Mouse (Mus musculus) kidney, adult 2 months (tissue): ENCODE measurements around the gene Rad9a.
A peak's percentile ranks its signal among the peaks of the same experiment; 100 is the strongest.

Experiments used
- CTCF ChIP-seq: fragments of 200-500 bp; conservative IDR thresholded peaks from 2 replicates; pipeline ENCODE4 v1.5.1; 2011; ENCODE audit warnings: low read depth, mild to moderate bottlenecking, control low read depth, low read length, moderate library complexity, mixed read lengths; ENCODE audit not compliant: insufficient read depth, insufficient read length
- POLR2A ChIP-seq: fragments of 200-500 bp; IDR thresholded peaks from one replicate; pipeline ENCODE4 v1.6.1; 2011; ENCODE audit warnings: low read depth, low read length, control low read depth

DNA sequence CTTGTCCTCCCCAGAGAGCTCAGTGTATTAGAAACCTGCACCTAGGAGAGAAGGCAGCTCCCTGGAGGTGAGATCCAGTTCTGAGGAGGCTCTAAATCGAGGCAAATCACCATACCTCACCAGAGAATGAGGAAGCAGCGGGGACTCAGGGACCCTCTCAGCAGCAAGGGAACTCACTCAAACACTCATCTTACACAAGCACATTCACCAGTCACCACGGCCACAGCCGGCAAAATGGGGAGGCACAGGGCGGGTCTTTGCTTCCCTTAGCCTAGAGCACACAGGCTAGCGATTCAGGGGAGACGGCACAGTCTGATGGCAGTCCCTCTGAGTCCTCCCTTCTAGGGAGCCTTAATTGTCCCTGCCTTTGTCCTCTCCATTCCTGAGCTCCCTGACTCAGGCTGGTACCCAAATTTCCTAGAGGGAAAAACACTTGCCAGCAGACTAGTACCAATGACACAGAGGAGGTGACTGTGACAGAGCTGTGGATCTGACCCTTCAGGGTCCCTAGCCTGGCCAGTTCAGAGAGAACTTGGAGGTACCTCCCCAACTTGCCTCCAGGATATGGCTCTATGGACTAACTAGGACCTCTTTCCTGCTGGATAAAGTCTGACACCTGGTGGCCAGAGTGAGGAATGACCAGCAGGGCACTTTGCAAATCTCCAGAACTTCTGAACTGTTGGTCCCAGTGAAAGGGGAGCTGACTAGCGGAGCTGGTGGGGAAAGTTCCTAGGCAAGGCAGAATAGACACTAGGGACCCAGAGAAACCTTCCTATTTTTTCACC, 26.6 kb upstream of the Rad9a start:
- TF ChIP-seq POLR2A (no peak), CTCF (peak; percentile 95)
